Mouse (Mus musculus) thymus, adult 2 months (tissue): ENCODE data around the gene Pigl.

Experiments
- CTCF ChIP-seq: fragments of 200-500 bp; IDR thresholded peaks from 2 replicates; pipeline ENCODE4 v1.5.1; 2012; ENCODE audit warnings: mild to moderate bottlenecking, control low read depth, low read length, moderate library complexity, borderline replicate concordance; ENCODE audit not compliant: control insufficient read depth, poor library complexity, insufficient read depth; ENCODE audit errors: extremely low read depth
- POLR2A ChIP-seq: fragments of 200-500 bp; IDR thresholded peaks from 2 replicates; pipeline ENCODE4 v1.6.1; 2012; ENCODE audit warnings: mild to moderate bottlenecking, low read length, control low read depth, moderate library complexity; ENCODE audit not compliant: control insufficient read depth, poor library complexity, insufficient read depth; ENCODE audit errors: extremely low read depth

GRCm38 (mm10) chr11:62476156-62476555 lies 17.9 kb downstream of the Pigl start:
- no peak for TF ChIP-seq POLR2A
- no peak for TF ChIP-seq CTCF
